Mouse (Mus musculus) kidney, adult 2 months (tissue): ENCODE measurements around the gene Pds5b.

Source experiments
- CTCF ChIP-seq: fragments of 200-500 bp; conservative IDR thresholded peaks from 2 replicates; pipeline ENCODE4 v1.5.1; 2011; ENCODE audit warnings: low read depth, mild to moderate bottlenecking, control low read depth, low read length, moderate library complexity, mixed read lengths; ENCODE audit not compliant: insufficient read depth, insufficient read length
- POLR2A ChIP-seq: fragments of 200-500 bp; IDR thresholded peaks from one replicate; pipeline ENCODE4 v1.6.1; 2011; ENCODE audit warnings: low read depth, low read length, control low read depth

GRCm38 (mm10) chr5:150839688-150840541 lies 166.4 kb downstream of the Pds5b start:
- TF ChIP-seq POLR2A: no peak
- TF ChIP-seq CTCF: no peak
